Mouse (Mus musculus): ENCODE data around the gene Dlg2. TPM values are rescaled to one million over a fixed set of nuclear protein-coding genes. Genes with fewer than 3 reads are reported as not detected.

Gene Dlg2
- polyA plus RNA-seq, 1 experiment from 2014 or later, result 7.2 TPM

GRCm38 (mm10) chr7:90540811-90541323 lies 64.4 kb downstream of the Dlg2 start:
- Histone ChIP-seq H3K9ac (no peak overlapping the region), H3K27ac (replicated peaks) (no peak overlapping the region), H3K4me1 (no peaks in the 10 kb centered on the region), H3K27me3 (no peaks in the 10 kb centered on the region), H3K4me2 (replicated peaks) (no peak overlapping the region), H3K4me3 (replicated peaks) (no peak overlapping the region), H3K9me3 (replicated peaks) (no peaks in the 10 kb centered on the region), H3K36me3 (no peaks in the 10 kb centered on the region)
- no peak for ATAC-seq (ENCODE audit: insufficient number of reproducible peaks, low FRiP score, low TSS enrichment, low read depth)
- 76% methylated on average over 2 of the region's 2 CpGs for WGBS

GRCm38 (mm10) chr7:90553399-90553798 lies 76.9 kb downstream of the Dlg2 start:
- no peaks in the 10 kb centered on the region for H3K27me3 ChIP-seq
- H3K4me1 ChIP-seq, result no peaks in the 10 kb centered on the region
- 45% methylated on average over 6 of the region's 6 CpGs for WGBS
- H3K4me3 ChIP-seq (replicated peaks), result no peak overlapping the region
- no peaks in the 10 kb centered on the region for H3K9me3 ChIP-seq (replicated peaks)
- H3K36me3 ChIP-seq, result no peaks in the 10 kb centered on the region
- H3K27ac ChIP-seq (replicated peaks), result no peak overlapping the region
- no peak overlapping the region for H3K9ac ChIP-seq
- H3K4me2 ChIP-seq (replicated peaks), result no peak overlapping the region
- no peak for ATAC-seq (ENCODE audit: insufficient number of reproducible peaks, low FRiP score, low TSS enrichment, low read depth)

- Histone ChIP-seq H3K9ac (no peak overlapping the region), H3K36me3 (no peaks in the 10 kb centered on the region), H3K4me3 (replicated peaks) (no peak overlapping the region), H3K4me2 (replicated peaks) (no peak overlapping the region), H3K4me1 (no peaks in the 10 kb centered on the region), H3K27me3 (no peaks in the 10 kb centered on the region), H3K27ac (replicated peaks) (no peak overlapping the region), H3K9me3 (replicated peaks) (no peaks in the 10 kb centered on the region)
- WGBS, result 85% methylated on average over 2 of the region's 2 CpGs
- ATAC-seq (ENCODE audit: insufficient number of reproducible peaks, low FRiP score, low TSS enrichment, low read depth), result no peak
These were observed 77.9 kb downstream of the Dlg2 start for GRCm38 (mm10) chr7:90554421-90554820.

GRCm38 (mm10) chr7:90569130-90569529 lies 92.7 kb downstream of the Dlg2 start:
- Histone ChIP-seq H3K27me3 (no peaks in the 10 kb centered on the region), H3K9me3 (replicated peaks) (no peaks in the 10 kb centered on the region), H3K9ac (no peak overlapping the region), H3K4me3 (replicated peaks) (no peak overlapping the region), H3K36me3 (no peaks in the 10 kb centered on the region), H3K27ac (replicated peaks) (no peak overlapping the region), H3K4me2 (replicated peaks) (no peak overlapping the region), H3K4me1 (no peaks in the 10 kb centered on the region)
- 42% methylated on average over 7 of the region's 7 CpGs for WGBS
- ATAC-seq (ENCODE audit: insufficient number of reproducible peaks, low FRiP score, low TSS enrichment, low read depth), result no peak

GRCm38 (mm10) chr7:90587795-90588194 lies 111.3 kb downstream of the Dlg2 start:
- no peaks in the 10 kb centered on the region for H3K27me3 ChIP-seq
- no peaks in the 10 kb centered on the region for H3K4me1 ChIP-seq
- H3K9me3 ChIP-seq (replicated peaks), result no peaks in the 10 kb centered on the region
- no peak overlapping the region for H3K27ac ChIP-seq (replicated peaks)
- H3K4me2 ChIP-seq (replicated peaks), result no peak overlapping the region
- H3K36me3 ChIP-seq, result no peaks in the 10 kb centered on the region
- no peak for ATAC-seq (ENCODE audit: insufficient number of reproducible peaks, low FRiP score, low TSS enrichment, low read depth)
- H3K9ac ChIP-seq, result no peak overlapping the region
- 55% methylated on average over 2 of the region's 2 CpGs for WGBS
- no peak overlapping the region for H3K4me3 ChIP-seq (replicated peaks)

GRCm38 (mm10) chr7:90588318-90588717 lies 111.8 kb downstream of the Dlg2 start:
- Histone ChIP-seq H3K9ac (no peak overlapping the region), H3K4me3 (replicated peaks) (no peak overlapping the region), H3K27me3 (no peaks in the 10 kb centered on the region), H3K36me3 (no peaks in the 10 kb centered on the region), H3K9me3 (replicated peaks) (no peaks in the 10 kb centered on the region), H3K4me2 (replicated peaks) (no peak overlapping the region), H3K4me1 (no peaks in the 10 kb centered on the region), H3K27ac (replicated peaks) (no peak overlapping the region)
- 74% methylated on average over 1 of the region's 1 CpGs for WGBS
- ATAC-seq (ENCODE audit: insufficient number of reproducible peaks, low FRiP score, low TSS enrichment, low read depth), result no peak

- H3K36me3 ChIP-seq, result no peaks in the 10 kb centered on the region
- no peak for ATAC-seq (ENCODE audit: insufficient number of reproducible peaks, low FRiP score, low TSS enrichment, low read depth)
- H3K9ac ChIP-seq, result no peak overlapping the region
- no peaks in the 10 kb centered on the region for H3K9me3 ChIP-seq (replicated peaks)
- no peak overlapping the region for H3K4me2 ChIP-seq (replicated peaks)
- H3K4me1 ChIP-seq, result no peaks in the 10 kb centered on the region
- no peaks in the 10 kb centered on the region for H3K27me3 ChIP-seq
- no peak overlapping the region for H3K27ac ChIP-seq (replicated peaks)
- WGBS, result 33% methylated on average over 2 of the region's 2 CpGs
- H3K4me3 ChIP-seq (replicated peaks), result no peak overlapping the region
These were observed 133.3 kb downstream of the Dlg2 start for GRCm38 (mm10) chr7:90609764-90610163.

GRCm38 (mm10) chr7:90630546-90630945 lies 154.1 kb downstream of the Dlg2 start:
- Histone ChIP-seq H3K9ac (no peak overlapping the region), H3K27ac (replicated peaks) (no peak overlapping the region), H3K36me3 (no peaks in the 10 kb centered on the region), H3K4me3 (replicated peaks) (no peak overlapping the region), H3K9me3 (replicated peaks) (no peaks in the 10 kb centered on the region), H3K27me3 (no peaks in the 10 kb centered on the region), H3K4me1 (no peaks in the 10 kb centered on the region), H3K4me2 (replicated peaks) (no peak overlapping the region)
- no peak for ATAC-seq (ENCODE audit: insufficient number of reproducible peaks, low FRiP score, low TSS enrichment, low read depth)
- WGBS, result 73% methylated on average over 3 of the region's 3 CpGs

GRCm38 (mm10) chr7:90649512-90649911 lies 173.0 kb downstream of the Dlg2 start:
- WGBS, result 83% methylated on average over 1 of the region's 1 CpGs
- no peak overlapping the region for H3K27ac ChIP-seq (replicated peaks)
- H3K9me3 ChIP-seq (replicated peaks), result no peaks in the 10 kb centered on the region
- H3K4me2 ChIP-seq (replicated peaks), result no peak overlapping the region
- H3K27me3 ChIP-seq, result no peaks in the 10 kb centered on the region
- no peak overlapping the region for H3K9ac ChIP-seq
- no peaks in the 10 kb centered on the region for H3K4me1 ChIP-seq
- no peak overlapping the region for H3K4me3 ChIP-seq (replicated peaks)
- no peaks in the 10 kb centered on the region for H3K36me3 ChIP-seq
- ATAC-seq (ENCODE audit: insufficient number of reproducible peaks, low FRiP score, low TSS enrichment, low read depth), result no peak

GRCm38 (mm10) chr7:90651128-90651527 lies 174.7 kb downstream of the Dlg2 start:
- H3K36me3 ChIP-seq, result no peaks in the 10 kb centered on the region
- 48% methylated on average over 6 of the region's 6 CpGs for WGBS
- H3K4me1 ChIP-seq, result no peaks in the 10 kb centered on the region
- H3K4me3 ChIP-seq (replicated peaks), result no peak overlapping the region
- no peak for ATAC-seq (ENCODE audit: insufficient number of reproducible peaks, low FRiP score, low TSS enrichment, low read depth)
- H3K27ac ChIP-seq (replicated peaks), result no peak overlapping the region
- no peak overlapping the region for H3K9ac ChIP-seq
- no peak overlapping the region for H3K4me2 ChIP-seq (replicated peaks)
- H3K27me3 ChIP-seq, result no peaks in the 10 kb centered on the region
- H3K9me3 ChIP-seq (replicated peaks), result no peaks in the 10 kb centered on the region

- 73% methylated on average over 2 of the region's 2 CpGs for WGBS
- Histone ChIP-seq H3K9me3 (replicated peaks) (no peaks in the 10 kb centered on the region), H3K4me3 (replicated peaks) (no peak overlapping the region)
These were observed 175.1 kb downstream of the Dlg2 start for GRCm38 (mm10) chr7:90651611-90652010.

GRCm38 (mm10) chr7:90658593-90658992 lies 182.1 kb downstream of the Dlg2 start:
- Histone ChIP-seq H3K4me3 (replicated peaks) (no peak overlapping the region), H3K36me3 (no peaks in the 10 kb centered on the region), H3K9me3 (replicated peaks) (no peaks in the 10 kb centered on the region), H3K27ac (replicated peaks) (no peak overlapping the region), H3K27me3 (no peaks in the 10 kb centered on the region), H3K4me2 (replicated peaks) (no peak overlapping the region), H3K4me1 (no peaks in the 10 kb centered on the region), H3K9ac (no peak overlapping the region)
- 72% methylated on average over 3 of the region's 3 CpGs for WGBS
- no peak for ATAC-seq (ENCODE audit: insufficient number of reproducible peaks, low FRiP score, low TSS enrichment, low read depth)

More at GRCm38 (mm10) chr7:90651611-90652010, 175.1 kb downstream of the Dlg2 start:
- Histone ChIP-seq H3K9ac (no peak overlapping the region), H3K4me1 (no peaks in the 10 kb centered on the region), H3K4me2 (replicated peaks) (no peak overlapping the region), H3K27ac (replicated peaks) (no peak overlapping the region), H3K36me3 (no peaks in the 10 kb centered on the region), H3K27me3 (no peaks in the 10 kb centered on the region)
- no peak for ATAC-seq (ENCODE audit: insufficient number of reproducible peaks, low FRiP score, low TSS enrichment, low read depth)
